Mouse (Mus musculus): ENCODE results near the gene Efr3b. TPM values are rescaled to one million over a fixed set of nuclear protein-coding genes. Genes with fewer than 3 reads are reported as not detected.

Gene Efr3b
- total RNA-seq, 2 experiments from 2014 or later = 85.6 to 91.8 TPM

GRCm38 (mm10) chr12:3918577-3918976 lies 120.1 kb downstream of the Efr3b start:
- DNase-seq (ENCODE audit: extremely low spot score in 1 of 2, low spot score in 1 of 2) = no peak

- no peak for DNase-seq (ENCODE audit: extremely low spot score in 1 of 2, low spot score in 1 of 2)
Measured at GRCm38 (mm10) chr12:3917668-3918341, 120.9 kb downstream of the Efr3b start.

GRCm38 (mm10) chr12:3915852-3916251 lies 122.9 kb downstream of the Efr3b start:
- no peak for DNase-seq (ENCODE audit: extremely low spot score in 1 of 2, low spot score in 1 of 2)

Other genes with a start within 250 kb of the Efr3b start
- 100 to 1,000 TPM in 1 of 2 experiments, 10 to 100 TPM in 1; 91.4 to 116 TPM for gene Dnmt3a, start 232.9 kb downstream of the Efr3b start, total RNA-seq (2021)
- gene Pomc, start 84.0 kb downstream of the Efr3b start, total RNA-seq (2021) = 1 to 10 TPM; 3.0 to 3.2 TPM
- gene Dnajc27, start 43.7 kb upstream of the Efr3b start, total RNA-seq (2021) = 10 to 100 TPM; 86.7 to 87.9 TPM
- gene Adcy3, start 94.2 kb upstream of the Efr3b start, total RNA-seq (2021) = 10 to 100 TPM; 50.4 to 51.7 TPM
- gene Ptrhd1, start 195.1 kb upstream of the Efr3b start, total RNA-seq (2021) = 10 to 100 TPM in 1 of 2 experiments, 1 to 10 TPM in 1; 8.5 to 10.1 TPM
- gene Cenpo, start 195.4 kb upstream of the Efr3b start, total RNA-seq (2021) = 1 to 10 TPM; 3.4 to 4.6 TPM